Mouse (Mus musculus) brain, embryonic 18.5 days (tissue): Measurements from ENCODE around the gene Rnf26.

Experiments used
- DNase-seq: peaks from one replicate; pipeline ENCODE4 v3.0.0-alpha.2; 2012; ENCODE audit warnings: low read depth, low spot score

Rnf26 gene

DNA sequence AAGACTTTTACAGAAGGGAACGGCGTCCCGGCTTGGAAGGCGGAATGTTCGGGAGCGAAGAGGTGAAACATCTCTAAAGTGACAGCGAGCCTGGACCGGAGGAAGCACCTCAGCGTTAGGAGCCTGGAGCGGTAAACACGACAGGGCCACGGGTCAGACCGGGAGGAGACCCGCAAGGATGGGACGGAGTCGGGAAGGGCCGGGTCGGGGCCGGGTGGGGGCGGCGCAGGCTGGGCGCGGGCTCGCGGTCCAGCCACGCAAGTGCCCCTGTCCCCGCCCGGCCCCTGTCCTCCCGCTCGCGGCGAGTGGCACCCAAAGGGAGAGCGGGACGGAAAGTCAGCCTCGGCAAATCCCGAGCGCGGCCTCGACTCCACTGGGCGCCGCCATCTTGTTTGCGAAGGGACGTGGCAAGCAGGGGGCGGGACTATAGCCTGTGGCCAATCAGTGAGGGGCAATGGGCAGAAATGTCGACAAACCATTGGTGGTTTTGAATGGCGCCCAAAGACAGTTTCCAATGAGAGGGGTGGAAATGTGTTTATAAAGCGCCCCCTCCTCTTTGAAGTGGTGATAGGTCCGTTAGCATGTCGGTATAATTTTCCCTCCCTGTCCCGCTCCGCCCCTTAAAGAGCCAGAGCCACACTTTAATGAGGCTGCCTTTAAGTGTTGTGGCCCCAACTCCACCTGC is at the start of gene Rnf26, which contains the start of gene Gm49380:
Rnf26 (minus strand) TSS at position 413 of the 685 bp plus-strand sequence.
Gm49380 (minus strand) TSS at position 396 of the 685 bp plus-strand sequence.
- peak; percentile 99 for DNase-seq

GRCm38 (mm10) chr9:44159886-44160285 is 46.6 kb upstream of the Rnf26 start:
- no peak for DNase-seq

GRCm38 (mm10) chr9:44147290-44147689 is 34.0 kb upstream of the Rnf26 start:
- no peak for DNase-seq

GRCm38 (mm10) chr9:44144718-44145060 is 31.4 kb upstream of the Rnf26 start:
- DNase-seq: no peak

DNA sequence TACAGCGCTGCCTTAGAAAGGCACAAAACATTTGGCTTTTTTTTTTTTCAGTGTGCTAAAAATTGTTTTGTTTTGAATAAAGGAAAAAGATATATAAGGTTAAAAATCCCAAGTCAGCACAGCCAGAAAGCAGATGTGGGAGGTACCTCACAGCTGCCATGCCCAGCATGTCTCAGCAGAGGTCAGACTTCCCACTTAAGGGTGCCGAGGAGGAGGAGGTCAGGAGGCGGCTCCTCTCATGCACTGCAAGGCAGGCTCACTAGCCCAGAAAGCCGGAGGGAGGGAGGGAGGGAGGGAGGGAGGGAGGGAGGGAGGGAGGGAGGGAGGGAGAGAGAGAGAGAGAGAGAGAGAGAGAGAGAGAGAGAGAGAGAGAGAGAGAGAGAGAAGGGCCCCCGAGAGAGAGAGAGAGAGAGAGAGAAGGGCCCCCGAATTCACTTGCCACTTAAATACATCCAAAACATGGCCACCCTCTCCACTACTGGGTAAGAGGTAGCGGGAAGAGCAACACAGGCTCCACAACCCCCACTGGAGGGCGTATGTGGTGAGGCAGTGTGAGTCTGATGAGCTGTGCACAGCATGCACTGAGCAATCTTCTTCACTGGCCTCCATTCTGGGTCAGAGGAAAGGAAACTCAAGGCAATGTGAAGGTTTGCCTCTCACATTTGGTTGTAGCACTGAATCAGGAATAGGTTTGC is 30.9 kb upstream of the Rnf26 start:
- no peak for DNase-seq

DNA sequence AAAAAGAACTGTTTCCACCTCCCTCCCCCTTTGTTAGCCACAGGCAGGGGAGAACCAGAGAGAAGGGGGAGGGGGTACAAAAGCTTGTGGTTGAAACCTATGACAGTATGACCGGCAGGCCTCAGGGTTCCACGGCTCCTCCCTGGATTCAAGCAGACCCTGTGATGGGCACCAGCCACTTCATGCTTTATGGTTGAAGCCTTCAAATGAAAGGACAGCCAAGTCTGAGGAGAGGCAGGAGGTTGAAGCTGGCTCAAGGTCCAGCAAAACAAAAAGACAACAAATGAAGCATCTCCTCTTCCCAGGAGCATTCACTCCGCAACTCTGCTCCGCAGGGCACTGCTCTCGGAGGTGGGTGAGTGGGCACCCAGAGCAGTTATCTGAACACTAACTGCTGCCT is 30.1 kb upstream of the Rnf26 start:
- DNase-seq: no peak

GRCm38 (mm10) chr9:44141951-44142350 is 28.6 kb upstream of the Rnf26 start:
- no peak for DNase-seq

DNA sequence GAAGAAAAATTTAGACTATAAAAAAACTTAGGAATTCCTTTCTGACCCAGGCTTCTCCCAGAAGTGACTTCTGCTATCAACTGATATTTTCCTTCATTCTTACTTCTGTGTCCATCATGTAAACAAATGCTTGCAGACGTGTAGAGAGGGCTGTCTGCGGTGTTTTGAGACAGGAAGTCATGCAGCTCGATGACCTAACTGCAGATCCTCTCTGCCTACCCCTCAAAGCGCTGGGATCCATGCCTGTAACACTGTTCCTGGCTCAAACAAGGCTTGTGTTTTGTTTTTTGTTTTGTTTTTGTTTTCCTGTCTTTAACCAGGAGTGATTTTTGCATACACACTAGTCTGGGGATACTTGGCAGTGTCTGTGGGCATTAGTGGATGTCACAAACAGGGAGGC is 24.5 kb upstream of the Rnf26 start:
- DNase-seq: no peak

- no peak for DNase-seq
Measured at GRCm38 (mm10) chr9:44135731-44136411, 22.6 kb upstream of the Rnf26 start.

- no peak for DNase-seq
Measured at GRCm38 (mm10) chr9:44134851-44135730, 21.8 kb upstream of the Rnf26 start.

- no peak for DNase-seq
Measured at GRCm38 (mm10) chr9:44134101-44134850, 21.0 kb upstream of the Rnf26 start, which contains the start of gene Mcam. Gene Mcam, plus strand, starts transcription at chr9:44134469.

DNA sequence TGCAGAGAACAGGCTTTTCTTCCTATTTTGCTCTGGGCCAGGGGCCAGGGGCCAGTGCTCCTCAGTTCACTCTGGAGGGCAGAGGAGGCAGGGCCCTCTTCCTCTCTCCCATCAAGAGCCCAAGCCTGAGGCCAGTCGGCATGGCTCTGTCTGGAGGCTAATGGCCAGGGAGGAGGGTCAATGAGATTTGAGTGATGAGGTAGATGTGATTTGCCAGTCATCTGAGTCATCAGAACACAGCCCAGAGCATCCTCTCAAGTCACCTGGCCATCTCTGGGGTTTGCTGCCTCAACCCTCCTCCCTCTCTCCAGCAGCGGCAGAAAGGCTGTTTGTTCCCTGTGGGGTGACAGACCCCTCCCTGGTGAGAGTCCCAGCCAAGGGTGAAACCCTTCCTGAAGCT is 20.0 kb upstream of the Rnf26 start:
- no peak for DNase-seq

- no peak for DNase-seq
Measured at GRCm38 (mm10) chr9:44132200-44132599, 18.9 kb upstream of the Rnf26 start.

DNA sequence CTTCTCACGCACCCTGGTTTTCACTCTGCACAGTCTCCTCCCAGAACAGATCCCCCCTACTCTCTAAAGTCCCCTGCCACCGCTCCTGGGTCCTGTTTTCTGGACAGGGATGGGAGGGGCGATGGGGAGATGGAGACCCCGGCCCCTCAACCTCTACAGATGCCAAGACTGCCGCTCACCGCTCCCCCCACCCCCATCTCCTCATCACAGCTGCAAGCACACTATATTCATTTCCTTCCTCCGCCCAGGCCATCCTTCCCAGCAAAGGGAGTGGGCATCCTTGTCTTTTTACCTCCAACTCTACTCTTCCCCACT is 17.9 kb upstream of the Rnf26 start:
- no peak for DNase-seq

GRCm38 (mm10) chr9:44130581-44131275 is 17.4 kb upstream of the Rnf26 start:
- DNase-seq: no peak

DNA sequence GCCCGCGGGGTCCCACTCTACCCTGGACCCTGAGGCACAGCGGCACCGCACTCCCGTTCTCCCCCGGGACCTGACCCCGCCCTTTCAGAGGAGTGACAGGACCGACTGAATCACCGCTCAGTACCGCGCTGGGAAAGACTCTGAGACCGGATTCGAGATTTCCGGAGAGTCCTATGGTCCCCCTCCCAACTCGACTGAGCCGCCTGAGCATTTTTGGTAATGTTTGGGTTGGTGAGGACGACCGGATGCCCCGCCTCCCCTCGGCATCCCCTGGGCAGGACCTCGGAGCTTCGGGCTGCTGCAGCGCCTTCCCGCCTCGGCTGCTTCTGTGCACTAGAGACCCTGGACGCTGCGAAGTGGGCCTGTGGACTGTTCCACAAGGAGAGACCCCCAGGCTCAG is 16.7 kb upstream of the Rnf26 start:
- DNase-seq: no peak

- DNase-seq: no peak
Measured at GRCm38 (mm10) chr9:44129633-44130032, 16.3 kb upstream of the Rnf26 start.

DNA sequence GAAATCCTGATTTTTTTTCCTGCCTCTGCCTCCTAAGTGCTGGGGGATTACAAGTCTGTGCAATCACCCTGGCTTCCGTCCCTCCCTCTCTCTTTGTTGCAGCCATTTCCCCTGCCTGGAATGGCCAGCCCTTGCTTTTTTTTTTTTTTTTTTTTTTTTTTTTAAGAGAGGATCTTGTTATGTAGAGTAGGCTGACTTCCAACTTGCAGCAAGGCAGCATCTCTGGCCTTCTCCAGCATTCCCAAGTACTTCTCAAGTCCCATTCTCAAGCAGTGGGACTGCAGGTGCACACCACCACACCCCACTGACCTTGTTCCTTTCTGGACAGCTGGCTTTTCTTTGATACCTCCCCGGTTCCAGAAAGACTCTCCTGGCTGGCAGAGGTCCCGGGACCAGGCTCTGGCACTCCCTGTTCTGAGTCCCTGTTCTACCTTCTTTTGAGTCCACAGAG is 14.1 kb upstream of the Rnf26 start:
- no peak for DNase-seq

DNA sequence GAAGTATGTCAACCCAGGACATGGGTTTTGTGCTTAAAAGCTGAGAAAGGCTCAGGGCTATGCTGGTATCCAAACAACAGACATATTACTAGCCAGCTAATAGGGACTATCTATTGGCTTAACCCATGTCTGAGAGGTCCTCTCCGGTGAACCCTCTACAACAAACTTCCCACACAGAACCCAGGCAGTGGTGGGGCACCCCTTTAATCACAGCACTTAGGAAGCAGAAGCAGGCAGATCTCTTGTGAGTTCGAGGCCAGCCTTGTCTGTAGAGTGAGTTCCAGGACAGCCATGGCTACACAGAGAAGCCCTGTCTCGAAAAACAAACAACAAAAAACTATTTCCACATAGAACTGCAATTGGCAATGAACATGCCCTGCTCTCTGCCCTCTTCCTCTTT is 13.4 kb upstream of the Rnf26 start:
- DNase-seq: no peak
